In the genomic region with DNA sequence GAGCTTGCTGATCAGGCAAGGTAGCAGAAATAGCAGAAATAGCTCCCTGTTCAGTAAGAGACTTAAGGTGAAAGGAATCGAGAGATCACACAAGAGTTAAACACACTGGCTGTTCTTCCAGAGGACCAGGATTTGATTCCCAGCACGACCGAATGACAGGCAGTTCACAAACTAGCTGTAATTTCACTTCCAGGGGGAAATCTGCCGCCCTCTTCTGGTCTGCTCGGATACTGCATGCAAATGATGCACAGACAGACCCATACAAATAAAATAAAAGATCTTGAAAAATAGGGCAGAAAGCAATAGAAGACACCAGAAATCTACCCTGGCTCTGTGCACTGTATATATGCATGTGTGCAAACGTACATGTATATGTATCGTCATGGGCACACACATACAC, we compare ENCODE assay signal across 10 mouse cellular contexts. TPM values are rescaled to one million over a fixed set of nuclear protein-coding genes. Genes with fewer than 3 reads are reported as not detected.
DNase-seq lines count a peak whose midpoint lies in the region; ATAC-seq and TF ChIP-seq lines count a peak whose summit lies in the region.
"Had no signal": no experiment of that assay in that cellular context is flagged by ENCODE, and none has a peak within 500 bp of the region (broad histone marks: within the 10 kb centered on the region; RNA-seq: fewer than 3 reads in every experiment).

No protein-coding gene starts in this region.

- H3K4me1 ChIP-seq in hindbrain, postnatal 0 days (ENCODE audit: insufficient read depth, low read length): peaks cover 13% of the 10 kb centered on the region; the same call in 1 of the 2 replicates
- H3K4me1 ChIP-seq in hindbrain, embryonic 16.5 days (ENCODE audit: control insufficient read depth, insufficient read depth, low read depth, low read length): peaks cover 12% of the 10 kb centered on the region
- H3K4me1 ChIP-seq in E14TG2a.4 (replicated peaks; ENCODE audit: low read depth, low read length): peaks cover 15% of the 10 kb centered on the region
- H3K4me1 ChIP-seq in lung, postnatal 0 days (ENCODE audit: insufficient read depth, low read depth, low read length): 0 out of 2 replicates have a peak, but pooled peaks cover 7% of the 10 kb centered on the region
- H3K4me1 ChIP-seq in intestine, embryonic 16.5 days (ENCODE audit: control insufficient read depth, insufficient read depth, low read length): peaks cover 10% of the 10 kb centered on the region

- TF ChIP-seq EP300 in lung, postnatal 0 days (IDR thresholded peaks at IDR 0.05): no peak

- H3K4me2 ChIP-seq in hindbrain, postnatal 0 days (ENCODE audit: low read depth, low read length): no peak overlapping the region
- H3K4me2 ChIP-seq in hindbrain, embryonic 16.5 days (ENCODE audit: low read length): no peak overlapping the region
- H3K4me2 ChIP-seq in lung, postnatal 0 days (replicated peaks; ENCODE audit: low read depth, low read length): no peak overlapping the region
- no peak overlapping the region for H3K4me2 ChIP-seq in intestine, embryonic 16.5 days (ENCODE audit: low read depth, low read length)
- H3K4me2 ChIP-seq: hindbrain, embryonic 15.5 days had no signal

- 50% methylated on average over 7 of the region's 7 CpGs for WGBS in hindbrain, postnatal 0 days
- WGBS in hindbrain, embryonic 16.5 days: 54% methylated on average over 7 of the region's 7 CpGs
- WGBS in lung, postnatal 0 days: 47% methylated on average over 7 of the region's 7 CpGs
- WGBS in intestine, embryonic 16.5 days: 48% methylated on average over 7 of the region's 7 CpGs

- DNase-seq in hindbrain, postnatal 0 days (ENCODE audit: low spot score): no peak
- DNase-seq in 3T3-L1 (ENCODE audit: low read depth, low spot score): peak; percentile 74
- no peak for DNase-seq in lung, postnatal 0 days (ENCODE audit: low spot score)
- DNase-seq in frontal cortex, adult 2 months (ENCODE audit: extremely low spot score in 1 of 2, low spot score in 1 of 2): no peak
- DNase-seq in gastrocnemius, adult 18-20 months (ENCODE audit: low spot score): no peak

- no peaks in the 10 kb centered on the region for H3K9me3 ChIP-seq in hindbrain, postnatal 0 days (ENCODE audit: low read length)
- no peaks in the 10 kb centered on the region for H3K9me3 ChIP-seq in hindbrain, embryonic 16.5 days (ENCODE audit: control insufficient read depth, low read length)
- H3K9me3 ChIP-seq in E14TG2a.4 (ENCODE audit: low read length): 0 out of 2 replicates have a peak, but pooled peaks cover 8% of the 10 kb centered on the region
- H3K9me3 ChIP-seq in lung, postnatal 0 days (ENCODE audit: low read length): no peaks in the 10 kb centered on the region
- no peaks in the 10 kb centered on the region for H3K9me3 ChIP-seq in intestine, embryonic 16.5 days (ENCODE audit: control insufficient read depth, low read length)
- H3K9me3 ChIP-seq: hindbrain, embryonic 15.5 days had no signal

- no peak for ATAC-seq in hindbrain, postnatal 0 days
- no peak for ATAC-seq in hindbrain, embryonic 16.5 days
- no peak for ATAC-seq in lung, postnatal 0 days
- no peak for ATAC-seq in intestine, embryonic 16.5 days

- no peak overlapping the region for H3K27ac ChIP-seq in hindbrain, postnatal 0 days
- H3K27ac ChIP-seq in hindbrain, embryonic 16.5 days (ENCODE audit: low read depth, low read length): no peak overlapping the region
- H3K27ac ChIP-seq in lung, postnatal 0 days (ENCODE audit: low read length): no peak overlapping the region
- no peak overlapping the region for H3K27ac ChIP-seq in intestine, embryonic 16.5 days (ENCODE audit: low read length)
- H3K27ac ChIP-seq: hindbrain, embryonic 15.5 days had no signal

- H3K4me3 ChIP-seq in hindbrain, postnatal 0 days (ENCODE audit: low read length): no peak overlapping the region
- H3K4me3 ChIP-seq in hindbrain, embryonic 16.5 days (ENCODE audit: low read length): no peak overlapping the region
- no peak overlapping the region for H3K4me3 ChIP-seq in E14TG2a.4 (replicated peaks; ENCODE audit: low read length)
- no peak overlapping the region for H3K4me3 ChIP-seq in lung, postnatal 0 days (ENCODE audit: low read depth, low read length)
- no peak overlapping the region for H3K4me3 ChIP-seq in intestine, embryonic 16.5 days (ENCODE audit: low read length)
- H3K4me3 ChIP-seq: erythroblast, embryonic 14.5 days; hindbrain, embryonic 15.5 days had no signal

- TF ChIP-seq CTCF in hindbrain, postnatal 0 days (IDR thresholded peaks at IDR 0.05; ENCODE audit: low read depth): peak; percentile 56
- TF ChIP-seq CTCF in E14TG2a.4 (conservative IDR thresholded peaks at IDR 0.05; ENCODE audit: low read length): peak; percentile 89
- TF ChIP-seq CTCF in lung, postnatal 0 days (IDR thresholded peaks at IDR 0.05): peak; percentile 54

- no peaks in the 10 kb centered on the region for H3K36me3 ChIP-seq in hindbrain, postnatal 0 days (ENCODE audit: insufficient read depth, low read length)
- H3K36me3 ChIP-seq in hindbrain, embryonic 16.5 days (ENCODE audit: control insufficient read depth, insufficient read depth, low read length): no peaks in the 10 kb centered on the region
- peaks cover under 1% of the 10 kb centered on the region for H3K36me3 ChIP-seq in E14TG2a.4 (ENCODE audit: insufficient read depth, low read length)
- no peaks in the 10 kb centered on the region for H3K36me3 ChIP-seq in lung, postnatal 0 days (ENCODE audit: insufficient read depth, low read length)
- H3K36me3 ChIP-seq in intestine, embryonic 16.5 days (ENCODE audit: control insufficient read depth, insufficient read depth, low read length): no peaks in the 10 kb centered on the region

- H3K9ac ChIP-seq in hindbrain, postnatal 0 days (replicated peaks; ENCODE audit: low read length): no peak overlapping the region
- no peak overlapping the region for H3K9ac ChIP-seq in hindbrain, embryonic 16.5 days (ENCODE audit: low read depth, low read length)
- H3K9ac ChIP-seq in lung, postnatal 0 days (replicated peaks; ENCODE audit: low read depth): no peak overlapping the region
- H3K9ac ChIP-seq in intestine, embryonic 16.5 days (ENCODE audit: low read depth, low read length): no peak overlapping the region
- H3K9ac ChIP-seq: hindbrain, embryonic 15.5 days had no signal

- H3K27me3 ChIP-seq in hindbrain, postnatal 0 days (ENCODE audit: insufficient read depth, low read length): no peaks in the 10 kb centered on the region
- no peaks in the 10 kb centered on the region for H3K27me3 ChIP-seq in hindbrain, embryonic 16.5 days (replicated peaks; ENCODE audit: control insufficient read depth, insufficient read depth, low read length)
- H3K27me3 ChIP-seq in E14TG2a.4 (ENCODE audit: insufficient read depth, low read length): no peaks in the 10 kb centered on the region
- H3K27me3 ChIP-seq in lung, postnatal 0 days (replicated peaks; ENCODE audit: insufficient read depth, low read length): no peaks in the 10 kb centered on the region
- no peaks in the 10 kb centered on the region for H3K27me3 ChIP-seq in intestine, embryonic 16.5 days (replicated peaks; ENCODE audit: control insufficient read depth, insufficient read depth, low read length)
- H3K27me3 ChIP-seq: hindbrain, embryonic 15.5 days had no signal

RNA-seq across cellular contexts. Expression of gene Ift22, which starts 2.3 kb away (rescaled TPM):
- total RNA-seq in hindbrain, postnatal 0 days (2014; rRNA removed): 18.4 and 20.1 TPM in 2 replicates
- 119 and 123 TPM in 2 replicates for polyA plus RNA-seq in hindbrain, postnatal 0 days (2015; fragmentation: Nextera tagmentation; extraction: Ambion mirVana)
- 136 and 142 TPM in 2 replicates for polyA plus RNA-seq in hindbrain, embryonic 16.5 days (2015; fragmentation: Nextera tagmentation; extraction: Ambion mirVana)
- 41.9 and 53.5 TPM in 2 replicates for polyA plus RNA-seq in lung, postnatal 0 days (2015; fragmentation: Nextera tagmentation; extraction: Ambion mirVana)
- 77.4 and 82.5 TPM in 2 replicates for polyA plus RNA-seq in frontal cortex, adult 2 months (2012; rRNA removed)
- 1 to 10 TPM; 4.4 to 5.3 TPM for total RNA-seq in gastrocnemius, adult 18-20 months (2021)
- polyA plus RNA-seq in intestine, embryonic 16.5 days (2015; fragmentation: Nextera tagmentation; extraction: Ambion mirVana): 43.2 and 52.4 TPM in 2 replicates

RNA-seq across cellular contexts. Expression of gene Col26a1, which starts 22.6 kb away (rescaled TPM):
- 56.6 and 66.6 TPM in 2 replicates for total RNA-seq in hindbrain, postnatal 0 days (2014; rRNA removed)
- polyA plus RNA-seq in hindbrain, postnatal 0 days (2015; fragmentation: Nextera tagmentation; extraction: Ambion mirVana): 34.7 and 35.6 TPM in 2 replicates
- 35.9 and 39.1 TPM in 2 replicates for polyA plus RNA-seq in hindbrain, embryonic 16.5 days (2015; fragmentation: Nextera tagmentation; extraction: Ambion mirVana)
- 1.6 and 2.2 TPM in 2 replicates for polyA plus RNA-seq in lung, postnatal 0 days (2015; fragmentation: Nextera tagmentation; extraction: Ambion mirVana)
- 11.3 and 11.6 TPM in 2 replicates for polyA plus RNA-seq in frontal cortex, adult 2 months (2012; rRNA removed)
- under 1 TPM; 0.31 to 0.75 TPM for total RNA-seq in gastrocnemius, adult 18-20 months (2021)
- 5.5 and 6.8 TPM in 2 replicates for polyA plus RNA-seq in intestine, embryonic 16.5 days (2015; fragmentation: Nextera tagmentation; extraction: Ambion mirVana)

RNA-seq across cellular contexts. Expression of gene Fis1, which starts 47.4 kb away (rescaled TPM):
- 174 and 195 TPM in 2 replicates for total RNA-seq in hindbrain, postnatal 0 days (2014; rRNA removed)
- 403 and 416 TPM in 2 replicates for polyA plus RNA-seq in hindbrain, postnatal 0 days (2015; fragmentation: Nextera tagmentation; extraction: Ambion mirVana)
- 370 and 382 TPM in 2 replicates for polyA plus RNA-seq in hindbrain, embryonic 16.5 days (2015; fragmentation: Nextera tagmentation; extraction: Ambion mirVana)
- polyA plus RNA-seq in lung, postnatal 0 days (2015; fragmentation: Nextera tagmentation; extraction: Ambion mirVana): 318 and 358 TPM in 2 replicates
- 394 and 432 TPM in 2 replicates for polyA plus RNA-seq in frontal cortex, adult 2 months (2012; rRNA removed)
- total RNA-seq in gastrocnemius, adult 18-20 months (2021): 100 to 1,000 TPM; 173 to 186 TPM
- polyA plus RNA-seq in intestine, embryonic 16.5 days (2015; fragmentation: Nextera tagmentation; extraction: Ambion mirVana): 271 and 281 TPM in 2 replicates
